Mouse (Mus musculus) T-helper 17 cell (primary cell): Measurements from ENCODE around the gene H2-M10.6.

Experiments used
- in situ Hi-C, 2 experiments: fragments of 300-600 bp; cut with MboI, MseI; formaldehyde crosslinking; loops; 1 replicate in 1 of 2; 2 replicates in 1 of 2; pipeline ENCODE4 v1.15.1; 2025; ENCODE audit warnings: high pct_unique_total_duplicates in 2 of 2

The H2-M10.6 gene

GRCm38 (mm10) chr17:36839931-36840330 is 28.0 kb downstream of the H2-M10.6 start:
- in situ Hi-C loops = loop anchor here (5.0 to 10.0 kb wide), 2 partner anchors 212 to 1555 kb away; no protein-coding TSS in a partner anchor

- in situ Hi-C loops = loop anchor here in 1 of 2 experiments (10.0 kb wide), 1 partner anchor 1556 kb away; no protein-coding TSS in a partner anchor
Observed at GRCm38 (mm10) chr17:36840961-36841445, 29.0 kb downstream of the H2-M10.6 start.

- in situ Hi-C loops = loop anchor here in 1 of 2 experiments (10.0 kb wide), 1 partner anchor 1559 kb away; no protein-coding TSS in a partner anchor
Observed at GRCm38 (mm10) chr17:36843696-36844095, 31.7 kb downstream of the H2-M10.6 start.

- in situ Hi-C loops = loop anchor here in 1 of 2 experiments (10.0 kb wide), 1 partner anchor 1560 kb away; no protein-coding TSS in a partner anchor
Observed at GRCm38 (mm10) chr17:36844286-36844719, 32.3 kb downstream of the H2-M10.6 start.

GRCm38 (mm10) chr17:36844725-36845124 is 32.8 kb downstream of the H2-M10.6 start:
- in situ Hi-C loops = loop anchor here in 1 of 2 experiments (10.0 kb wide), 1 partner anchor 1560 kb away; no protein-coding TSS in a partner anchor

- in situ Hi-C loops = loop anchor here in 1 of 2 experiments (10.0 kb wide), 1 partner anchor 1564 kb away; no protein-coding TSS in a partner anchor
Observed at GRCm38 (mm10) chr17:36848911-36849310, 36.9 kb downstream of the H2-M10.6 start.

GRCm38 (mm10) chr17:36849992-36850391 is 38.0 kb downstream of the H2-M10.6 start:
- in situ Hi-C loops = loop anchor here in 1 of 2 experiments (10.0 kb wide), 2 partner anchors 1565 to 1915 kb away; partner anchors contain the start of gene Neu1

GRCm38 (mm10) chr17:36851200-36851599 is 39.2 kb downstream of the H2-M10.6 start:
- in situ Hi-C loops = loop anchor here in 1 of 2 experiments (10.0 kb wide), 1 partner anchor 1916 kb away; the partner anchor contains the start of gene Neu1

GRCm38 (mm10) chr17:36851627-36852026 is 39.7 kb downstream of the H2-M10.6 start:
- in situ Hi-C loops = loop anchor here in 1 of 2 experiments (10.0 kb wide), 1 partner anchor 1917 kb away; the partner anchor contains the start of gene Neu1

- in situ Hi-C loops = loop anchor here in 1 of 2 experiments (10.0 kb wide), 1 partner anchor 1921 kb away; the partner anchor contains the start of gene Neu1
Observed at GRCm38 (mm10) chr17:36855484-36855883, 43.5 kb downstream of the H2-M10.6 start.

- in situ Hi-C loops = loop anchor here in 1 of 2 experiments (10.0 kb wide), 1 partner anchor 1921 kb away; the partner anchor contains the start of gene Neu1
Observed at GRCm38 (mm10) chr17:36856236-36856635, 44.3 kb downstream of the H2-M10.6 start.

- in situ Hi-C loops = loop anchor here in 1 of 2 experiments (10.0 kb wide), 1 partner anchor 1923 kb away; the partner anchor contains the start of gene Neu1
Observed at GRCm38 (mm10) chr17:36858181-36858580, 46.2 kb downstream of the H2-M10.6 start.

GRCm38 (mm10) chr17:36861680-36862079 is 49.7 kb downstream of the H2-M10.6 start:
- in situ Hi-C loops = no loop called here
